Mouse (Mus musculus): ENCODE results near the gene Gli2. TPM values are rescaled to one million over a fixed set of nuclear protein-coding genes. Genes with fewer than 3 reads are reported as not detected.

Gene Gli2
- polyA plus RNA-seq, 1 experiment = 0.65 TPM

DNA sequence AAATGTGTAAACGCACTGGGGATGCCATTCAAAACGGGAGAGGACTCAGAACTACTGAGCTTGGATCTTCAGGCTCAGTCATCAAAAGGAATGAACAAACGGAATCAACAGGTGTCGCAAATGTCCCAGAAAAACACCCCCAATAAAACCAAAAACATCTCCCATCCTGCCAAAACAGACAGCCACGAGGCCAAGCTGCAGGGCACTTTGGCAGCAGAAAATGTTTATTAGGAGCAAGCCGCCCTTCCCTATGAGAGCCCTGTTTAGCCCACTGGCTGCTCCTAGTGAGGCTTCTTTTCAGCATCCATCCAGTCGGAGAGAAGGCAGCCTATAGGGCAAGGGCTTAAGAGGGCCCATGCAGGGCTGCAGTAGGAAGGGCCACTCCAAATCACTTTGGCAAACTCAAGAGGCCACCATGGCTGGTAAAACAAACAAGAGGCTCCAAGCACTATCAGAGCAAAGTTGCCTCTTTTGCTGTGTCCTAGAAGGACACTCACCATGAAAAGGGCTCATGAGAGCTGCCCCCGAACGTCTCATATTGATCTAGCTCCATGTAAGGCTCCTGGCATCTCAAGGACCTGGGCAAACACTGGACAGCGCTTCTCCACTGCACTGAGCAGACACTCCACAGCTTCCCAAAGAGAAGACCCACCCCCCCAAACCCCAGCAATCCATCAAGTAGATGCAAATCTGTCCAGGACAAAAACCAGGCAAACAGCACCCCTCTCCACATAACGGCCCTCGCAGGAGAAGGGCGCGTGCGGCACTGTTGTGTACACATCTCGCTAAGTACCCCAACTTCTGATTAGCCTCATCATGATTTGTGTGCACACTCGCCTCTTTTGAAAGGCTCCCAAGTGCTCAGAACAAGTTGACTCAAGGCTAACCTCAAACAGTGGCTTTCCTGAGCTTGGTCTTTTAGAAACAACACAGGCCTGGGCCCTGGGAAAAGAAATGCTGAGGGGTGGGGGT, 139.7 kb downstream of the Gli2 start:
- Histone ChIP-seq H3K27me3 (ENCODE audit: control insufficient read depth, insufficient read depth, insufficient read length) (no peaks in the 10 kb centered on the region), H3K79me2 (ENCODE audit: control insufficient read depth, insufficient read depth) (no peaks in the 10 kb centered on the region), H3ac (ENCODE audit: control insufficient read depth, insufficient read length) (no peak overlapping the region), H3K4me3 (no peak overlapping the region), H3K36me3 (ENCODE audit: control insufficient read depth, insufficient read depth) (no peaks in the 10 kb centered on the region), H3K4me2 (ENCODE audit: low read depth) (no peak overlapping the region)
- no peak for TF ChIP-seq MAX (IDR thresholded peaks at IDR 0.05; ENCODE audit: low read depth)
- TF ChIP-seq POLR2A (IDR thresholded peaks at IDR 0.05; ENCODE audit: insufficient read length, low read depth) = no peak
- TF ChIP-seq USF1 (IDR thresholded peaks at IDR 0.05; ENCODE audit: low read depth) = no peak
- no peak for TF ChIP-seq REST (IDR thresholded peaks at IDR 0.05; ENCODE audit: insufficient read depth, insufficient read length)
- TF ChIP-seq E2F4 (IDR thresholded peaks at IDR 0.05; ENCODE audit: insufficient read depth) = no peak
- TF ChIP-seq CEBPB (IDR thresholded peaks at IDR 0.05; ENCODE audit: insufficient read depth, poor library complexity, severe bottlenecking) = no peak
- no peak for TF ChIP-seq MYOG (IDR thresholded peaks at IDR 0.05; ENCODE audit: control insufficient read depth in 1 of 3, insufficient read depth in 1 of 3, insufficient read length in 2 of 3, low read depth in 2 of 3)
- no peak for TF ChIP-seq SRF (IDR thresholded peaks at IDR 0.05; ENCODE audit: control insufficient read depth, insufficient read length, low read depth)
- TF ChIP-seq POLR2AphosphoS2 (IDR thresholded peaks at IDR 0.05; ENCODE audit: insufficient read length, low read depth) = no peak
- no peak for TF ChIP-seq MYOD1 (IDR thresholded peaks at IDR 0.05; ENCODE audit: control insufficient read depth in 1 of 3, insufficient read length in 2 of 3, low read depth in 2 of 3)
- no peak for TF ChIP-seq TCF12 (IDR thresholded peaks at IDR 0.05; ENCODE audit: insufficient read depth, poor library complexity, severe bottlenecking)
- TF ChIP-seq TCF3 (IDR thresholded peaks at IDR 0.05; ENCODE audit: insufficient read length, low read depth) = no peak

DNA sequence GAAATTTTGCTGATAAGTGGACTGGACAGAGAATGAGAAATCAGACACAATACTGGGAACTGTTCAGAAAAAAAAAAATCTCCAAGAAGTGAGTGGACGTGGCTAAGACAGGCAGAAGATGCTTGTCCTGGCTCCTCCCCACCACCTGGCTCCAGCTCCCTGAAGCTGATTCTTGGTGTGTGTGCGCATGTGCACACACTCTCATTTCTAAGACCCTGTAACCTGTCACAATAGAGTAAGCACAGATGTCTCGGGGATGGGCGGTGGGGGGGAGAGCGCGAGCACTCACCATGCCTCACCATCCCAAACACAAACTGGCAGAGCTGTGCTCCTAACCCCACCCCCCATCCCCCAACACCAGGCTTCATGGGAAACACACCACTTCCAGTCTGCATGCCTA, 140.5 kb downstream of the Gli2 start:
- Histone ChIP-seq H3K4me2 (ENCODE audit: low read depth) (no peak overlapping the region), H3K27me3 (ENCODE audit: control insufficient read depth, insufficient read depth, insufficient read length) (no peaks in the 10 kb centered on the region), H3K4me3 (no peak overlapping the region), H3ac (ENCODE audit: control insufficient read depth, insufficient read length) (no peak overlapping the region), H3K79me2 (ENCODE audit: control insufficient read depth, insufficient read depth) (no peaks in the 10 kb centered on the region), H3K36me3 (ENCODE audit: control insufficient read depth, insufficient read depth) (no peaks in the 10 kb centered on the region)
- TF ChIP-seq MYOG (IDR thresholded peaks at IDR 0.05; ENCODE audit: control insufficient read depth in 1 of 3, insufficient read depth in 1 of 3, insufficient read length in 2 of 3, low read depth in 2 of 3) = no peak
- TF ChIP-seq MAX (IDR thresholded peaks at IDR 0.05; ENCODE audit: low read depth) = no peak
- TF ChIP-seq POLR2AphosphoS2 (IDR thresholded peaks at IDR 0.05; ENCODE audit: insufficient read length, low read depth) = no peak
- no peak for TF ChIP-seq SRF (IDR thresholded peaks at IDR 0.05; ENCODE audit: control insufficient read depth, insufficient read length, low read depth)
- TF ChIP-seq TCF3 (IDR thresholded peaks at IDR 0.05; ENCODE audit: insufficient read length, low read depth) = no peak
- no peak for TF ChIP-seq REST (IDR thresholded peaks at IDR 0.05; ENCODE audit: insufficient read depth, insufficient read length)
- TF ChIP-seq E2F4 (IDR thresholded peaks at IDR 0.05; ENCODE audit: insufficient read depth) = no peak
- no peak for TF ChIP-seq USF1 (IDR thresholded peaks at IDR 0.05; ENCODE audit: low read depth)
- TF ChIP-seq POLR2A (IDR thresholded peaks at IDR 0.05; ENCODE audit: insufficient read length, low read depth) = no peak
- TF ChIP-seq MYOD1 (IDR thresholded peaks at IDR 0.05; ENCODE audit: control insufficient read depth in 1 of 3, insufficient read length in 2 of 3, low read depth in 2 of 3) = no peak
- no peak for TF ChIP-seq CEBPB (IDR thresholded peaks at IDR 0.05; ENCODE audit: insufficient read depth, poor library complexity, severe bottlenecking)
- TF ChIP-seq TCF12 (IDR thresholded peaks at IDR 0.05; ENCODE audit: insufficient read depth, poor library complexity, severe bottlenecking) = no peak

DNA sequence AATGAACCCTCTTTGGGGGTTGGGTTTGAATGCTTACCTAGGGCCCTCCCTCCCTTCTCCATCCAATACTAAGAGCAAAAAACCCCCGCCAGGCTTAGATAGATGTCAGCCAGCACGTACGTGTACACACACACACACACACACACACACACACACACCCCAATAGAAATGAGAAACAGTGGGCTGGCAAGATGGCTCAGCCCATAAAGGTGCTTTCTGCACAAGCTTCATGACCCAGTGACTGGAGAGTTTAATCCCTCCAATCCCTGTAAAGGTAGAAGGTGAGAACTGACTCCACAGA, 142.0 kb downstream of the Gli2 start:
- Histone ChIP-seq H3K27me3 (ENCODE audit: control insufficient read depth, insufficient read depth, insufficient read length) (no peaks in the 10 kb centered on the region), H3K4me2 (ENCODE audit: low read depth) (no peak overlapping the region), H3K79me2 (ENCODE audit: control insufficient read depth, insufficient read depth) (no peaks in the 10 kb centered on the region), H3ac (ENCODE audit: control insufficient read depth, insufficient read length) (no peak overlapping the region), H3K4me3 (no peak overlapping the region), H3K36me3 (ENCODE audit: control insufficient read depth, insufficient read depth) (no peaks in the 10 kb centered on the region)
- TF ChIP-seq POLR2AphosphoS2 (IDR thresholded peaks at IDR 0.05; ENCODE audit: insufficient read length, low read depth) (no peak), SRF (IDR thresholded peaks at IDR 0.05; ENCODE audit: control insufficient read depth, insufficient read length, low read depth) (no peak), TCF3 (IDR thresholded peaks at IDR 0.05; ENCODE audit: insufficient read length, low read depth) (no peak), CEBPB (IDR thresholded peaks at IDR 0.05; ENCODE audit: insufficient read depth, poor library complexity, severe bottlenecking) (no peak), TCF12 (IDR thresholded peaks at IDR 0.05; ENCODE audit: insufficient read depth, poor library complexity, severe bottlenecking) (no peak), REST (IDR thresholded peaks at IDR 0.05; ENCODE audit: insufficient read depth, insufficient read length) (no peak), MYOD1 (IDR thresholded peaks at IDR 0.05; ENCODE audit: control insufficient read depth in 1 of 3, insufficient read length in 2 of 3, low read depth in 2 of 3) (no peak), USF1 (IDR thresholded peaks at IDR 0.05; ENCODE audit: low read depth) (no peak), MYOG (IDR thresholded peaks at IDR 0.05; ENCODE audit: control insufficient read depth in 1 of 3, insufficient read depth in 1 of 3, insufficient read length in 2 of 3, low read depth in 2 of 3) (no peak), E2F4 (IDR thresholded peaks at IDR 0.05; ENCODE audit: insufficient read depth) (no peak), MAX (IDR thresholded peaks at IDR 0.05; ENCODE audit: low read depth) (no peak)

- Histone ChIP-seq H3K79me2 (ENCODE audit: control insufficient read depth, insufficient read depth) (no peaks in the 10 kb centered on the region), H3K4me3 (no peak overlapping the region), H3K27me3 (ENCODE audit: control insufficient read depth, insufficient read depth, insufficient read length) (no peaks in the 10 kb centered on the region), H3K4me2 (ENCODE audit: low read depth) (no peak overlapping the region), H3K36me3 (ENCODE audit: control insufficient read depth, insufficient read depth) (no peaks in the 10 kb centered on the region), H3ac (ENCODE audit: control insufficient read depth, insufficient read length) (no peak overlapping the region)
- no peak for TF ChIP-seq TCF3 (IDR thresholded peaks at IDR 0.05; ENCODE audit: insufficient read length, low read depth)
- no peak for TF ChIP-seq E2F4 (IDR thresholded peaks at IDR 0.05; ENCODE audit: insufficient read depth)
- no peak for TF ChIP-seq REST (IDR thresholded peaks at IDR 0.05; ENCODE audit: insufficient read depth, insufficient read length)
- TF ChIP-seq USF1 (IDR thresholded peaks at IDR 0.05; ENCODE audit: low read depth) = no peak
- TF ChIP-seq SRF (IDR thresholded peaks at IDR 0.05; ENCODE audit: control insufficient read depth, insufficient read length, low read depth) = no peak
- no peak for TF ChIP-seq TCF12 (IDR thresholded peaks at IDR 0.05; ENCODE audit: insufficient read depth, poor library complexity, severe bottlenecking)
- no peak for TF ChIP-seq CEBPB (IDR thresholded peaks at IDR 0.05; ENCODE audit: insufficient read depth, poor library complexity, severe bottlenecking)
- TF ChIP-seq MYOD1 (IDR thresholded peaks at IDR 0.05; ENCODE audit: control insufficient read depth in 1 of 3, insufficient read length in 2 of 3, low read depth in 2 of 3) = no peak
- TF ChIP-seq MYOG (IDR thresholded peaks at IDR 0.05; ENCODE audit: control insufficient read depth in 1 of 3, insufficient read depth in 1 of 3, insufficient read length in 2 of 3, low read depth in 2 of 3) = no peak
- no peak for TF ChIP-seq POLR2A (IDR thresholded peaks at IDR 0.05; ENCODE audit: insufficient read length, low read depth)
- TF ChIP-seq POLR2AphosphoS2 (IDR thresholded peaks at IDR 0.05; ENCODE audit: insufficient read length, low read depth) = no peak
- no peak for TF ChIP-seq MAX (IDR thresholded peaks at IDR 0.05; ENCODE audit: low read depth)
These were observed 142.6 kb downstream of the Gli2 start for GRCm38 (mm10) chr1:118910693-118911426.

Measured in myocyte (in vitro differentiated cells).